Mouse (Mus musculus) lung, embryonic 15.5 days (tissue): ENCODE measurements around the gene Txn2. TPM values are rescaled to one million over a fixed set of nuclear protein-coding genes. Genes with fewer than 3 reads are reported as not detected.

ENCODE experiments used
- ATAC-seq: fragments of 200-750 bp; cut with Nextera tagmentation; 2 replicates; pipeline ENCODE4 v1.8.0; 2017; ENCODE audit warnings: moderate number of reproducible peaks, borderline replicate concordance; ENCODE audit not compliant: low FRiP score, low TSS enrichment; ENCODE audit errors: extremely low read depth
- H3K27ac ChIP-seq: fragments of 300-500 bp; sonication (generic); 2 replicates; pipeline ENCODE4 v1.5.1; 2015; ENCODE audit warnings: moderate library complexity, mild to moderate bottlenecking, inconsistent platforms
- H3K27me3 ChIP-seq: fragments of 300-500 bp; sonication (generic); 2 replicates; pipeline ENCODE4 v1.6.1; 2015; ENCODE audit warnings: inconsistent platforms
- H3K36me3 ChIP-seq: fragments of 300-500 bp; sonication (generic); 2 replicates; pipeline ENCODE4 v1.6.1; 2015; ENCODE audit warnings: inconsistent platforms
- H3K4me1 ChIP-seq: fragments of 300-500 bp; sonication (generic); 2 replicates; pipeline ENCODE4 v1.6.1; 2015; ENCODE audit warnings: inconsistent platforms
- H3K4me2 ChIP-seq: fragments of 300-500 bp; sonication (generic); 2 replicates; pipeline ENCODE4 v1.6.1; 2015; ENCODE audit warnings: inconsistent platforms, mild to moderate bottlenecking, moderate library complexity
- H3K4me3 ChIP-seq: fragments of 300-500 bp; sonication (generic); 2 replicates; pipeline ENCODE4 v1.5.1; 2015; ENCODE audit warnings: mild to moderate bottlenecking, inconsistent platforms
- H3K9ac ChIP-seq: fragments of 300-500 bp; sonication (generic); 2 replicates; pipeline ENCODE4 v1.6.1; 2015; ENCODE audit warnings: inconsistent platforms
- H3K9me3 ChIP-seq: fragments of 300-500 bp; sonication (generic); 2 replicates; pipeline ENCODE4 v1.6.1; 2016; ENCODE audit warnings: inconsistent platforms
- WGBS: fragments of 180-500 bp; shearing (Covaris S2); methylation state at CpG from one replicate; pipeline ENCODE4 v1.1.7; 2015; 5-methylcytosine and 5-hydroxymethylcytosine counted together
- polyA plus RNA-seq: library from polyadenylated mRNA; unstranded; fragments of >200 nt; fragmentation: Nextera tagmentation; extraction: Ambion mirVana; gene quantifications from 2 replicates; pipeline ENCODE4 v1.2.1, GENCODE M21; 2015

The Txn2 gene
- polyA plus RNA-seq, 1 experiment from 2014 or later = 207 TPM

DNA sequence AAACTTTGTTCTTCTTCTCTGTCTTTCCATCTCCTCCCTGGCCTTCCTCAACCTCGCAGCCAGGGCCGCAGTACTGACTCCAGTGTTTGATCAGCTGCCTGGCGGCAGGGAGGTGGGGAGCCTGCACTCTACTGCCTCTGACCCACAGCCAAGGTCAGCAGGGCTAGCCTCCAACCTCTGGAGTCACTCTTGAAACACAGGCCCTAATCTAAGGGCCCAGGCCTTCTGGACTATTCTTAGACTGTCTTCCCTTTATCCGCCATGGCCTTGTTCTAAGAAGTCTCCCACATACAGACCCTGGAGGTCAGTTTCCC, 45.2 kb downstream of the Txn2 start:
- Histone ChIP-seq H3K9ac (peak overlapping the region; percentile 33), H3K27me3 (no peaks in the 10 kb centered on the region), H3K4me1 (peaks cover 41% of the 10 kb centered on the region), H3K4me3 (no peak overlapping the region), H3K9me3 (no peaks in the 10 kb centered on the region), H3K4me2 (peak overlapping the region; percentile 31; the same call in 1 of the 2 replicates), H3K36me3 (no peaks in the 10 kb centered on the region), H3K27ac (peak overlapping the region; percentile 98)
- ATAC-seq = 0 out of 2 replicates have a peak, but pooled peaks have one; percentile 3
- WGBS = 48% methylated on average over 4 of the region's 4 CpGs

GRCm38 (mm10) chr15:77882797-77883696, 45.8 kb downstream of the Txn2 start:
- H3K4me2 ChIP-seq = peak overlapping the region; percentile 31
- H3K36me3 ChIP-seq = no peaks in the 10 kb centered on the region
- H3K4me1 ChIP-seq = peaks cover 37% of the 10 kb centered on the region
- WGBS = 9% methylated on average over 17 of the region's 17 CpGs
- H3K9me3 ChIP-seq = no peaks in the 10 kb centered on the region
- no peaks in the 10 kb centered on the region for H3K27me3 ChIP-seq
- peak overlapping the region; percentile 33 for H3K9ac ChIP-seq
- peak; percentile 82 for ATAC-seq
- H3K4me3 ChIP-seq = no peak overlapping the region
- peak overlapping the region; percentile 98 for H3K27ac ChIP-seq

DNA sequence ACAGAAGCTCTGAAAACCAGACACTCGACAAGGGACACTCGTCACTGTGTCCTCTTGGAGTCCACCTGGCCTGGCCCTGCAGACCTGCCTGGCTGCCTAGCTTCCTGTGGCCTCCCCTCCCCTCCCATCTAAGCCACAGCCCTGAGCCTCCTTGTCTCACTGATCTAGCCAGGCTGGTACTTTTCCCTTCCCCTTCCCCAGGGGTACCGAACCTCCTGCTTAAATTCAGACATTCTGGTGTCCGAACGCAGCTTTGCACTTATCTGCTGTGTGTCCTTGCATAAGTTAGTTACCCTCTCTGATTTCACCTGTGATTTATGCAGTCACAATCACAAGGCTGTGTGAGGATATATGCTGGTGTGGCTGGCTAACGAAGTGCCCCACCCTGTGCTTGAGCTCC, 46.5 kb downstream of the Txn2 start:
- 43% methylated on average over 6 of the region's 6 CpGs for WGBS
- H3K4me1 ChIP-seq = peaks cover 36% of the 10 kb centered on the region
- H3K4me3 ChIP-seq = no peak overlapping the region
- H3K27ac ChIP-seq = peak overlapping the region; percentile 98
- peak overlapping the region; percentile 31; the same call in 1 of the 2 replicates for H3K4me2 ChIP-seq
- peak overlapping the region; percentile 8; the same call in 1 of the 2 replicates for H3K9ac ChIP-seq
- H3K9me3 ChIP-seq = no peaks in the 10 kb centered on the region
- no peaks in the 10 kb centered on the region for H3K27me3 ChIP-seq
- ATAC-seq = peak; percentile 7; the same call in 1 of the 2 replicates
- H3K36me3 ChIP-seq = no peaks in the 10 kb centered on the region

GRCm38 (mm10) chr15:77881698-77882097, 47.1 kb downstream of the Txn2 start:
- ATAC-seq = no peak
- peaks cover 32% of the 10 kb centered on the region for H3K4me1 ChIP-seq
- no peak overlapping the region for H3K4me2 ChIP-seq
- 23% methylated on average over 5 of the region's 5 CpGs for WGBS
- H3K9ac ChIP-seq = no peak overlapping the region
- no peaks in the 10 kb centered on the region for H3K27me3 ChIP-seq
- no peaks in the 10 kb centered on the region for H3K36me3 ChIP-seq
- H3K27ac ChIP-seq = peak overlapping the region; percentile 98
- H3K9me3 ChIP-seq = no peaks in the 10 kb centered on the region
- H3K4me3 ChIP-seq = no peak overlapping the region

DNA sequence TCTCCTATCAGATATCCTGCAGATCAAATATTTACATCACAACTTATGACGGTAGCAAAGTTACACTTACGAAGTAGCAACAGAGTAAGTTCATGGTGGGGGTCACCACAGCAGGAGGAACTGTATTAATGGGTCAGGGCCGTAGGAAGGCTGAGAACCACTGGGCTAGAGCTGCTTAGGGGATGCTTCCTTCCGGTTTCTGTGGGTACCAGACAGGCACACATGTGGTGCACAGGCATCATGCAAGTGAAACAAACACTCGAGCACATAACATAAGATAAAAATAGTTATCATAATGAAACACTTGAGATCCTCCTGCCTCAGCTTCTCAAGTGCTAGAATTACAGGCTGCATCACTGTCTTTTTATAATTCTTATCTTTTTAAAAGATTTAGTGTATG, 48.1 kb downstream of the Txn2 start:
- no peak for ATAC-seq

GRCm38 (mm10) chr15:77879756-77880155, 49.0 kb downstream of the Txn2 start:
- H3K9ac ChIP-seq = no peak overlapping the region
- ATAC-seq = no peak
- no peaks in the 10 kb centered on the region for H3K36me3 ChIP-seq
- WGBS = 80% methylated on average over 3 of the region's 3 CpGs
- no peak overlapping the region for H3K4me2 ChIP-seq
- no peaks in the 10 kb centered on the region for H3K27me3 ChIP-seq
- H3K4me1 ChIP-seq = peaks cover 29% of the 10 kb centered on the region
- no peaks in the 10 kb centered on the region for H3K9me3 ChIP-seq
- no peak overlapping the region for H3K4me3 ChIP-seq
- no peak overlapping the region for H3K27ac ChIP-seq

More for the DNA sequence above, 48.1 kb downstream of the Txn2 start:
- no peak overlapping the region for H3K4me2 ChIP-seq
- H3K9me3 ChIP-seq = no peaks in the 10 kb centered on the region
- H3K9ac ChIP-seq = no peak overlapping the region
- H3K4me1 ChIP-seq = peaks cover 29% of the 10 kb centered on the region
- no peak overlapping the region for H3K27ac ChIP-seq
- H3K27me3 ChIP-seq = no peaks in the 10 kb centered on the region
- no peak overlapping the region for H3K4me3 ChIP-seq
- H3K36me3 ChIP-seq = no peaks in the 10 kb centered on the region
- 70% methylated on average over 5 of the region's 5 CpGs for WGBS

DNA sequence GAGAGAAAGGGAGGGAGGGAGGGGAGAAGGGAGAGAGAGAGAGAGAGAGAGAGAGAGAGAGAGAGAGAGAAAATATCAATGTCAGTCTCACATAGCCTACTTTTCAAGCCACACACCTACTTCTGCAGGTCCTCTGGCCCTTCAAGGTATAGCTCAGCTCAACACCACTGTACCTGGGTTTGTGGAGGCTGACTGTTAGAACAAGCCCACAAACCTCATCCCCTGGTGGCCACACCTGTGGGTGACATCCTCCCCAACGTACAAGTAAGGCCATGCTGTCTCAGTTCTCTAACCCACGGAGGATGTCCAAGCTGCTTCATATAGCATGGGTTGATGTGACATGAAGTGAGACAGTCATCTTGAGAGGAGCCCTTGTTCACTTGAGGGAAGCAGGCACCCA, 51.6 kb downstream of the Txn2 start:
- no peak overlapping the region for H3K9ac ChIP-seq
- no peak overlapping the region for H3K4me3 ChIP-seq
- H3K4me1 ChIP-seq = peaks cover 19% of the 10 kb centered on the region
- H3K4me2 ChIP-seq = no peak overlapping the region
- H3K36me3 ChIP-seq = no peaks in the 10 kb centered on the region
- H3K27me3 ChIP-seq = no peaks in the 10 kb centered on the region
- no peaks in the 10 kb centered on the region for H3K9me3 ChIP-seq
- 67% methylated on average over 2 of the region's 2 CpGs for WGBS
- no peak overlapping the region for H3K27ac ChIP-seq
- ATAC-seq = no peak

- WGBS = 74% methylated on average over 3 of the region's 3 CpGs
- no peak overlapping the region for H3K4me3 ChIP-seq
- no peak for ATAC-seq
- no peak overlapping the region for H3K4me2 ChIP-seq
- H3K9me3 ChIP-seq = no peaks in the 10 kb centered on the region
- no peak overlapping the region for H3K9ac ChIP-seq
- H3K27me3 ChIP-seq = no peaks in the 10 kb centered on the region
- peaks cover 14% of the 10 kb centered on the region; the same call in 1 of the 2 replicates for H3K4me1 ChIP-seq
- H3K27ac ChIP-seq = no peak overlapping the region
- H3K36me3 ChIP-seq = no peaks in the 10 kb centered on the region
These were observed 52.1 kb downstream of the Txn2 start for GRCm38 (mm10) chr15:77876716-77877115.

GRCm38 (mm10) chr15:77875953-77876352, 52.9 kb downstream of the Txn2 start:
- H3K9me3 ChIP-seq = no peaks in the 10 kb centered on the region
- H3K27me3 ChIP-seq = no peaks in the 10 kb centered on the region
- 91% methylated on average over 6 of the region's 6 CpGs for WGBS
- no peak overlapping the region for H3K4me2 ChIP-seq
- ATAC-seq = no peak
- no peak overlapping the region for H3K4me3 ChIP-seq
- H3K9ac ChIP-seq = no peak overlapping the region
- peaks cover 8% of the 10 kb centered on the region; the same call in 1 of the 2 replicates for H3K4me1 ChIP-seq
- no peak overlapping the region for H3K27ac ChIP-seq
- H3K36me3 ChIP-seq = no peaks in the 10 kb centered on the region

- H3K4me2 ChIP-seq = no peak overlapping the region
- no peak for ATAC-seq
- peaks cover 8% of the 10 kb centered on the region; the same call in 1 of the 2 replicates for H3K4me1 ChIP-seq
- no peaks in the 10 kb centered on the region for H3K9me3 ChIP-seq
- no peak overlapping the region for H3K9ac ChIP-seq
- H3K27me3 ChIP-seq = no peaks in the 10 kb centered on the region
- H3K36me3 ChIP-seq = no peaks in the 10 kb centered on the region
- H3K4me3 ChIP-seq = no peak overlapping the region
- 84% methylated on average over 9 of the region's 9 CpGs for WGBS
- H3K27ac ChIP-seq = no peak overlapping the region
These were observed 54.0 kb downstream of the Txn2 start for GRCm38 (mm10) chr15:77874807-77875206.

- no peaks in the 10 kb centered on the region for H3K36me3 ChIP-seq
- no peak overlapping the region for H3K4me2 ChIP-seq
- no peaks in the 10 kb centered on the region for H3K27me3 ChIP-seq
- no peak for ATAC-seq
- H3K9me3 ChIP-seq = no peaks in the 10 kb centered on the region
- no peak overlapping the region for H3K9ac ChIP-seq
- peaks cover 8% of the 10 kb centered on the region; the same call in 1 of the 2 replicates for H3K4me1 ChIP-seq
- WGBS = 30% methylated on average over 4 of the region's 4 CpGs
- no peak overlapping the region for H3K27ac ChIP-seq
- H3K4me3 ChIP-seq = no peak overlapping the region
These were observed 54.5 kb downstream of the Txn2 start for GRCm38 (mm10) chr15:77874310-77874709.

GRCm38 (mm10) chr15:77873564-77873963, 55.2 kb downstream of the Txn2 start:
- H3K4me2 ChIP-seq = no peak overlapping the region
- no peaks in the 10 kb centered on the region for H3K27me3 ChIP-seq
- H3K9me3 ChIP-seq = no peaks in the 10 kb centered on the region
- no peak overlapping the region for H3K9ac ChIP-seq
- ATAC-seq = no peak
- no peak overlapping the region for H3K27ac ChIP-seq
- H3K4me3 ChIP-seq = no peak overlapping the region
- 56% methylated on average over 2 of the region's 2 CpGs for WGBS
- peaks cover 8% of the 10 kb centered on the region; the same call in 1 of the 2 replicates for H3K4me1 ChIP-seq
- no peaks in the 10 kb centered on the region for H3K36me3 ChIP-seq
